Mouse (Mus musculus): Measurements from ENCODE around the gene Atg3. TPM values are rescaled to one million over a fixed set of nuclear protein-coding genes. Genes with fewer than 3 reads are reported as not detected.
A peak's percentile ranks its signal among the peaks of the same experiment; 100 is the strongest.

The Atg3 gene
- polyA plus RNA-seq, 1 experiment from 2014 or later = 33.9 TPM

GRCm38 (mm10) chr16:45141711-45142110 lies 16.9 kb upstream of the Atg3 start:
- H3K4me1 ChIP-seq (ENCODE audit: control insufficient read depth, insufficient read depth, low read length) = no peaks in the 10 kb centered on the region
- ATAC-seq (ENCODE audit: insufficient read depth, low FRiP score) = no peak
- 94% methylated on average over 5 of the region's 5 CpGs for WGBS
- H3K9me3 ChIP-seq (replicated peaks; ENCODE audit: control insufficient read depth, low read length) = no peaks in the 10 kb centered on the region
- H3K27ac ChIP-seq (ENCODE audit: low read length) = no peak overlapping the region
- H3K4me2 ChIP-seq (ENCODE audit: low read depth, low read length) = no peak overlapping the region
- H3K36me3 ChIP-seq (ENCODE audit: control insufficient read depth, insufficient read depth, low read length) = peaks cover 36% of the 10 kb centered on the region
- H3K27me3 ChIP-seq (ENCODE audit: control insufficient read depth, insufficient read depth, low read length) = no peaks in the 10 kb centered on the region
- H3K4me3 ChIP-seq (replicated peaks; ENCODE audit: low read length) = no peak overlapping the region
- H3K9ac ChIP-seq (ENCODE audit: low read length) = no peak overlapping the region

- 91% methylated on average over 5 of the region's 5 CpGs for WGBS
- ATAC-seq (ENCODE audit: insufficient read depth, low FRiP score) = no peak
- Histone ChIP-seq H3K36me3 (ENCODE audit: control insufficient read depth, insufficient read depth, low read length) (peaks cover 36% of the 10 kb centered on the region), H3K9me3 (replicated peaks; ENCODE audit: control insufficient read depth, low read length) (no peaks in the 10 kb centered on the region), H3K27ac (ENCODE audit: low read length) (no peak overlapping the region), H3K4me2 (ENCODE audit: low read depth, low read length) (no peak overlapping the region), H3K4me1 (ENCODE audit: control insufficient read depth, insufficient read depth, low read length) (no peaks in the 10 kb centered on the region), H3K4me3 (replicated peaks; ENCODE audit: low read length) (no peak overlapping the region), H3K9ac (ENCODE audit: low read length) (no peak overlapping the region), H3K27me3 (ENCODE audit: control insufficient read depth, insufficient read depth, low read length) (no peaks in the 10 kb centered on the region)
Observed at GRCm38 (mm10) chr16:45142565-45142964, 16.0 kb upstream of the Atg3 start.

- no peaks in the 10 kb centered on the region for H3K9me3 ChIP-seq (replicated peaks; ENCODE audit: control insufficient read depth, low read length)
- no peak for ATAC-seq (ENCODE audit: insufficient read depth, low FRiP score)
- no peak overlapping the region for H3K27ac ChIP-seq (ENCODE audit: low read length)
- H3K4me1 ChIP-seq (ENCODE audit: control insufficient read depth, insufficient read depth, low read length) = no peaks in the 10 kb centered on the region
- no peak overlapping the region for H3K9ac ChIP-seq (ENCODE audit: low read length)
- H3K27me3 ChIP-seq (ENCODE audit: control insufficient read depth, insufficient read depth, low read length) = no peaks in the 10 kb centered on the region
- H3K36me3 ChIP-seq (ENCODE audit: control insufficient read depth, insufficient read depth, low read length) = peaks cover 31% of the 10 kb centered on the region
- no peak overlapping the region for H3K4me3 ChIP-seq (replicated peaks; ENCODE audit: low read length)
- H3K4me2 ChIP-seq (ENCODE audit: low read depth, low read length) = no peak overlapping the region
- WGBS = 50% methylated on average over 6 of the region's 6 CpGs
Observed at GRCm38 (mm10) chr16:45145119-45145518, 13.5 kb upstream of the Atg3 start.

- no peaks in the 10 kb centered on the region for H3K27me3 ChIP-seq (ENCODE audit: control insufficient read depth, insufficient read depth, low read length)
- no peaks in the 10 kb centered on the region for H3K4me1 ChIP-seq (ENCODE audit: control insufficient read depth, insufficient read depth, low read length)
- H3K4me3 ChIP-seq (replicated peaks; ENCODE audit: low read length) = no peak overlapping the region
- H3K4me2 ChIP-seq (ENCODE audit: low read depth, low read length) = no peak overlapping the region
- WGBS = 90% methylated on average over 10 of the region's 10 CpGs
- no peak for ATAC-seq (ENCODE audit: insufficient read depth, low FRiP score)
- H3K9me3 ChIP-seq (replicated peaks; ENCODE audit: control insufficient read depth, low read length) = no peaks in the 10 kb centered on the region
- H3K9ac ChIP-seq (ENCODE audit: low read length) = no peak overlapping the region
- no peak overlapping the region for H3K27ac ChIP-seq (ENCODE audit: low read length)
- peaks cover 21% of the 10 kb centered on the region; the same call in 1 of the 2 replicates for H3K36me3 ChIP-seq (ENCODE audit: control insufficient read depth, insufficient read depth, low read length)
Observed at GRCm38 (mm10) chr16:45148488-45149082, 10.0 kb upstream of the Atg3 start.

- H3K4me3 ChIP-seq (replicated peaks; ENCODE audit: low read length) = no peak overlapping the region
- no peak overlapping the region for H3K9ac ChIP-seq (ENCODE audit: low read length)
- ATAC-seq (ENCODE audit: insufficient read depth, low FRiP score) = no peak
- H3K4me1 ChIP-seq (ENCODE audit: control insufficient read depth, insufficient read depth, low read length) = peaks cover 8% of the 10 kb centered on the region; the same call in 1 of the 2 replicates
- H3K36me3 ChIP-seq (ENCODE audit: control insufficient read depth, insufficient read depth, low read length) = peaks cover under 1% of the 10 kb centered on the region; the same call in 1 of the 2 replicates
- 76% methylated on average over 3 of the region's 3 CpGs for WGBS
- H3K27ac ChIP-seq (ENCODE audit: low read length) = no peak overlapping the region
- no peaks in the 10 kb centered on the region for H3K27me3 ChIP-seq (ENCODE audit: control insufficient read depth, insufficient read depth, low read length)
- no peaks in the 10 kb centered on the region for H3K9me3 ChIP-seq (replicated peaks; ENCODE audit: control insufficient read depth, low read length)
- H3K4me2 ChIP-seq (ENCODE audit: low read depth, low read length) = no peak overlapping the region
Observed at GRCm38 (mm10) chr16:45154741-45155250, 3.8 kb upstream of the Atg3 start.

GRCm38 (mm10) chr16:45158136-45158521 lies 456 bp upstream of the Atg3 start:
- peaks cover 12% of the 10 kb centered on the region; the same call in 1 of the 2 replicates for H3K4me1 ChIP-seq (ENCODE audit: control insufficient read depth, insufficient read depth, low read length)
- H3K9me3 ChIP-seq (replicated peaks; ENCODE audit: control insufficient read depth, low read length) = no peaks in the 10 kb centered on the region
- H3K9ac ChIP-seq (ENCODE audit: low read length) = peak overlapping the region; percentile 87
- peak overlapping the region; percentile 89 for H3K4me3 ChIP-seq (replicated peaks; ENCODE audit: low read length)
- H3K36me3 ChIP-seq (ENCODE audit: control insufficient read depth, insufficient read depth, low read length) = no peaks in the 10 kb centered on the region
- peak overlapping the region; percentile 92 for H3K4me2 ChIP-seq (ENCODE audit: low read depth, low read length)
- H3K27ac ChIP-seq (ENCODE audit: low read length) = peak overlapping the region; percentile 91
- H3K27me3 ChIP-seq (ENCODE audit: control insufficient read depth, insufficient read depth, low read length) = no peaks in the 10 kb centered on the region
- WGBS = under 1% methylated on average over 20 of the region's 20 CpGs
- peak; percentile 78 for ATAC-seq (ENCODE audit: insufficient read depth, low FRiP score)

- peak overlapping the region; percentile 92 for H3K4me2 ChIP-seq (ENCODE audit: low read depth, low read length)
- under 1% methylated on average over 11 of the region's 11 CpGs for WGBS
- no peaks in the 10 kb centered on the region for H3K27me3 ChIP-seq (ENCODE audit: control insufficient read depth, insufficient read depth, low read length)
- H3K4me3 ChIP-seq (replicated peaks; ENCODE audit: low read length) = peak overlapping the region; percentile 89
- H3K9me3 ChIP-seq (replicated peaks; ENCODE audit: control insufficient read depth, low read length) = no peaks in the 10 kb centered on the region
- H3K27ac ChIP-seq (ENCODE audit: low read length) = peak overlapping the region; percentile 91
- no peaks in the 10 kb centered on the region for H3K36me3 ChIP-seq (ENCODE audit: control insufficient read depth, insufficient read depth, low read length)
- H3K4me1 ChIP-seq (ENCODE audit: control insufficient read depth, insufficient read depth, low read length) = peaks cover 12% of the 10 kb centered on the region; the same call in 1 of the 2 replicates
- ATAC-seq (ENCODE audit: insufficient read depth, low FRiP score) = no peak
- H3K9ac ChIP-seq (ENCODE audit: low read length) = peak overlapping the region; percentile 93
Observed at GRCm38 (mm10) chr16:45159389-45159716, 768 bp downstream of the Atg3 start.

GRCm38 (mm10) chr16:45178552-45178951 lies 20.0 kb downstream of the Atg3 start:
- Histone ChIP-seq H3K9ac (ENCODE audit: low read length) (no peak overlapping the region), H3K27me3 (ENCODE audit: control insufficient read depth, insufficient read depth, low read length) (no peaks in the 10 kb centered on the region), H3K4me3 (replicated peaks; ENCODE audit: low read length) (no peak overlapping the region), H3K27ac (ENCODE audit: low read length) (no peak overlapping the region), H3K4me2 (ENCODE audit: low read depth, low read length) (no peak overlapping the region), H3K4me1 (ENCODE audit: control insufficient read depth, insufficient read depth, low read length) (no peaks in the 10 kb centered on the region), H3K9me3 (replicated peaks; ENCODE audit: control insufficient read depth, low read length) (no peaks in the 10 kb centered on the region), H3K36me3 (ENCODE audit: control insufficient read depth, insufficient read depth, low read length) (peaks cover 3% of the 10 kb centered on the region)
- 84% methylated on average over 2 of the region's 2 CpGs for WGBS
- no peak for ATAC-seq (ENCODE audit: insufficient read depth, low FRiP score)

- no peak overlapping the region for H3K9ac ChIP-seq (ENCODE audit: low read length)
- H3K4me2 ChIP-seq (ENCODE audit: low read depth, low read length) = no peak overlapping the region
- no peaks in the 10 kb centered on the region for H3K9me3 ChIP-seq (replicated peaks; ENCODE audit: control insufficient read depth, low read length)
- peaks cover 5% of the 10 kb centered on the region for H3K36me3 ChIP-seq (ENCODE audit: control insufficient read depth, insufficient read depth, low read length)
- WGBS = 85% methylated on average over 5 of the region's 5 CpGs
- H3K27me3 ChIP-seq (ENCODE audit: control insufficient read depth, insufficient read depth, low read length) = no peaks in the 10 kb centered on the region
- H3K4me3 ChIP-seq (replicated peaks; ENCODE audit: low read length) = no peak overlapping the region
- ATAC-seq (ENCODE audit: insufficient read depth, low FRiP score) = no peak
- no peaks in the 10 kb centered on the region for H3K4me1 ChIP-seq (ENCODE audit: control insufficient read depth, insufficient read depth, low read length)
- H3K27ac ChIP-seq (ENCODE audit: low read length) = no peak overlapping the region
Observed at GRCm38 (mm10) chr16:45181824-45182223, 23.2 kb downstream of the Atg3 start.

Data from stomach, embryonic 16.5 days (tissue).